Mouse (Mus musculus): ENCODE data around the gene Chmp6. TPM values are rescaled to one million over a fixed set of nuclear protein-coding genes. Genes with fewer than 3 reads are reported as not detected.
A peak's percentile ranks its signal among the peaks of the same experiment; 100 is the strongest.

The Chmp6 gene
- total RNA-seq, 2 experiments from 2014 or later, result 22.7 to 25.2 TPM

DNA sequence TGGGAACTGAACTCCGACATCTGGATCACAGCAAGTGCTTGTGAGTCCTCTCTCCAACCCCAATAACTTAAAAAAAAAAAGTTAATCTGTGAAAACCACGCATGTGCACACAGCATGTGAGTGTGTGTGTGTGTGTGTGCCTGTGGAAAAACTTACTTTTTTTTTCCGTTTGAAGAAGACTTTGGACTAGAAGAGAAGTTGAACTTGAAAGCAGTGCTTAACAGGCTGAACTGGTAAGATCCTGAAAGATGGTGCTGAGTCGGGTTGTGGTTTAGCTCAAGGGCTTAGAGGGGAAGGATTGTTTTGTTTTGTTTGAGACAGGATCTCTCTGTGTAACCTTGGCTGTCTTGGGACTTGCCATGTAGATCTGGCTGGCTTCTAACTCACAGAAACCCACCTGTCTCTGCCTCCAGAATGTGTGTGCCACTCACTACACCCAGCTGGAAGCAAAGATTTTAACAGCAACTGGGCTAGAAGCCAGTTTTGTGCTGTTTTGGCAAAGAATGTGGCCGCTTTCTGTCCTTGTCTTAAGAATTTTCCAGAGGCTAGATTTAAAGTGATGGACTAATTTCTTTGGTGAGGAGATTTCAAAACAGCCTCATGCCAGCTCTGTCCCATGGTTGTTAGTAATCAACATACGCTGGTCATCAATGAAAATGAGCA lies 16.5 kb downstream of the Chmp6 start:
- DNase-seq, result no peak
- intact Hi-C loops (cut with DNase I; ENCODE audit: low total_unique reads), result no loop called here

DNA sequence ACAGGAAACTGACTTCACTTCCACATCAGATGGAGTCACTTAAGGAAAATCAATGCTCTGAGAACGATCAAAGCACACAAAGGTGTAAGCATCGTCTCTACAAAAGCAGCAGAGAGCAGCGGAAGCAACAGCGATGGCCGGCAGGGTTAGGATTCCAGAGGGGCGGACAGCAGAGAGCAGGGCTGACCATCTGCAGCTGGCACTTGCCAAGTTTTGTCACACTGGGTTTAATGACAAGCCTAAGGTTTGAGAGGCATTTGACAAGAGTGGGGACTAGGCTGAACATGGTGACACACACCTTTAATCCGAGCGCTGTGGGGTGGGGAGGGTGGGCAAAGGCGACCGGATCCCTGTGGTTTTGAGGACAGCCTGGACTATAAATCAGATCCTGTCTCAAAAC lies 18.6 kb downstream of the Chmp6 start:
- intact Hi-C loops (cut with DNase I; ENCODE audit: low total_unique reads), result no loop called here
- no peak for DNase-seq

DNA sequence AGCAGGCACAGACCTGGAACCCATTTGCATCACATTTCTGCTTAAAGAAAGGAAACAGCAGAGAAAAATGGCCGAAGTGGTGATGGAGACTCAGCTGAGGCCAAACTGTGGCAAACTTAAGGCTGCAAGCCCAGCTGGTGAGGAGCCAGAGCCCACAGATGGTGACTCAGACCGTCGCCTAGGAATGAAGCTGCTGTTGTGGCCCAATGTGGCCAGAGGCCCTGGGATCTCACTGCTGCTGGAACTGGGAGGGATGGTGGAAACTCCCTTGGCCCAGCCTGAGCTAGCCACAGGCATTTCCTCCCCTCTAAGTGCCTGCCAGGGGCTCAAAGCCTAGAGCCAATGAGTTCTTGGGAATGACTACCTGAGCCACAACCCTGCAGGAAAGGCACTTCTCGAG lies 19.9 kb downstream of the Chmp6 start:
- intact Hi-C loops (cut with DNase I; ENCODE audit: low total_unique reads), result no loop called here
- DNase-seq, result peak; percentile 72

DNA sequence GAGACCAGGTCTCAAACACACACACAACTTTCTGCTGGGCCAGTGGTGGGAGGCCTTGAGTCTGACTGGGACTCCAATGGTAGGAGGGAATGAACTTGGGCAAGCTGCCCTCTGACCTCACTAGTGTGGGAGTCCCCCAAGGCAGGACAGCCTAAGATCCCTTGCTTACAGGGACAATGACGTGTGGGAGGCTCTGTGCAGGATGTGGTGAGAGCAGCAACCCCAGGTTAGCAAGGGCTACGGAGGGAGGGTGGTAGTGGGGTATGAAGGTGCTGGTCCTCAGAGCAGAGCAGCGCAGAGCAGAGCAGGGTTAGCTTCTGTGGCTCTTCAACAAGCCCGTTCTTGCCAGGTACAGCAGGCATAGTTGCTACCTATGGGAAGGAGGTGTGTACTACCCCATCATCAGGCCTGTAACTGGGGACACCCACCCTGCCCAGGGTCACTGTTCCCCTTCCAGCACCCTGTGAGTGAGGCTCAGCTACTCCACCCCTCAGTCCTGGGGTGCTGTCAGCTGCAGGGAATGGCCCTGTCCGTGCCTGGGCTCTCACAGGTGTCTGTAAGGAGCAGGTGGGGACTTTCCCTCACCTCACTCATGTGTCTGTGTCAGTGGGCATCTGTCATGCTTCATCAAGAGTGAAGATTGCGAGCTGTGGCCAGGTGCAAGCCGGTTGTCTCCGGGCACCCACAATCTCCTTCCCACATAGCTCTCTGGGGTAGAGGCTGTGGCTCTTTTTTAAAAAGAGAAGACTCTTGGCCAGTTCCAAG lies 20.8 kb downstream of the Chmp6 start:
- no peak for DNase-seq
- intact Hi-C loops (cut with DNase I; ENCODE audit: low total_unique reads), result no loop called here

GRCm38 (mm10) chr11:119934773-119935172 lies 21.5 kb downstream of the Chmp6 start:
- no peak for DNase-seq
- intact Hi-C loops (cut with DNase I; ENCODE audit: low total_unique reads), result loop anchor here (5.0 kb wide), 1 partner anchor 58 kb away; no protein-coding TSS in a partner anchor

DNA sequence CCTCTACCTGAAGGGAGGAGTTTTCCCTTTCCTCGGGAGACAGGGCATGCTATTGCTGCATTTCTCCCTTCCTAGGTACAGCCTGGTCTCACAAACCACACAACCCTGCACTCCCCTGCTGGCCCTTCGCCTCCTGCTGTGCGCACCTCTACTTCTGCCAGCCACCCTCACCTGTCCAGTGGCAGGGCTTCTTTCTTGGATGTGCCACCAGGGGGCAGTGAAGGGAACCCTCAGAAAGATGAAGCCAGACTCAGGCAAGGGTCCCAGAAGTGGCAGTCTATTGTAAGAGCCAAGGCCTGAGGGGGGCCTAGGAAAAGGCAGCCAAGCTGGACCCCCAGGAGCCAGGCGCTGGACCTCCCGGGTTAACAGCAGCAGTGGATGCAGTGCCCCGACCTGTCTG lies 22.2 kb downstream of the Chmp6 start:
- intact Hi-C loops (cut with DNase I; ENCODE audit: low total_unique reads), result loop anchor here (5.0 kb wide), 1 partner anchor 57 kb away; no protein-coding TSS in a partner anchor
- DNase-seq, result peak; percentile 63

- intact Hi-C loops (cut with DNase I; ENCODE audit: low total_unique reads), result loop anchor here (5.0 kb wide), 1 partner anchor 56 kb away; no protein-coding TSS in a partner anchor
- no peak for DNase-seq
Measured at GRCm38 (mm10) chr11:119936456-119936855, 23.2 kb downstream of the Chmp6 start.

DNA sequence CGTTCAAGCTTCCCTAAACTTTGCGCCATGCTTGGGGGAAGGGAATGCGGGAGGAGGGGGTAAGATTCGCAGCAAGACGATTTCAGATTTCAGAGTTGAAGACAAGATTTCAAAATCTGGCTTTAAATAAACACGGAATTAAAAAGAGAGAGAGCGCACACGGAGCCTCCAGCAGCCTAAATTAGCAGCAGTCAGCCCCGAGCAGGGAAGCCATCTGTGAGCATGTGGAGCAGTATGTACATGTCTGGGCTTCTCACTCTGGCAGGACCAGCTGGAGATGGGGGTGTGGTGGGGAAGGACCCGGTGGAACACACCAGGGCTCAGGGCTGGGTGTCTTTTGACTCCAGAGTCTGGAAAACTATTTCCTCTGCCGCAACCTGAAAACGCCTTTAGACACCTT lies 24.0 kb downstream of the Chmp6 start:
- DNase-seq, result no peak
- intact Hi-C loops (cut with DNase I; ENCODE audit: low total_unique reads), result loop anchor here (5.0 kb wide), 1 partner anchor 55 kb away; no protein-coding TSS in a partner anchor

GRCm38 (mm10) chr11:119937772-119938502 lies 24.7 kb downstream of the Chmp6 start:
- no peak for DNase-seq
- intact Hi-C loops (cut with DNase I; ENCODE audit: low total_unique reads), result loop anchor here (5.0 kb wide), 1 partner anchor 54 kb away; no protein-coding TSS in a partner anchor

GRCm38 (mm10) chr11:119939073-119939710 lies 26.0 kb downstream of the Chmp6 start:
- intact Hi-C loops (cut with DNase I; ENCODE audit: low total_unique reads), result loop anchor here (5.0 kb wide), 1 partner anchor 53 kb away; no protein-coding TSS in a partner anchor
- DNase-seq, result no peak

- no peak for DNase-seq
- intact Hi-C loops (cut with DNase I; ENCODE audit: low total_unique reads), result loop anchor here (5.0 kb wide), 1 partner anchor 53 kb away; no protein-coding TSS in a partner anchor
Measured at GRCm38 (mm10) chr11:119939711-119940106, 26.5 kb downstream of the Chmp6 start.

DNA sequence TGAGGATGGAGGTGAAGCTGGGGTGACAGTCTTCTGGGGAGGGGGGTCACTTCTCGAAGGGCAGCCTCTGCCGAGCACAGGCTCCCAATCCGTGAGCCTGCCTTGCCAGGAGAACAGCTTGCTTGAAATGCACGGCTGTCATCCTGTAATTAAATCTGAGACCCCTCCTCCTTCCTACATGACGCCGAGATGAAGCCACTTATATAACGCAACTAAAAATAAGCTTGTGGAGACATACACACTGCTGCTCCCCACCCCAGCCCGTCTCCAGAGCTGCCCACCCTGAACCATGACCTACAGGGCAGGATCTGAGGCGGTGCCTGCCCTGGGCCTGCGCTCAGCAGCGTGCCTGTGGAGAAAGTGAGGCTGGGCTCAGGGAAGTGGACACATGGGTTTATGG lies 26.9 kb downstream of the Chmp6 start:
- no peak for DNase-seq
- intact Hi-C loops (cut with DNase I; ENCODE audit: low total_unique reads), result no loop called here

GRCm38 (mm10) chr11:119941794-119942193 lies 28.6 kb downstream of the Chmp6 start:
- intact Hi-C loops (cut with DNase I; ENCODE audit: low total_unique reads), result no loop called here
- DNase-seq, result no peak

DNA sequence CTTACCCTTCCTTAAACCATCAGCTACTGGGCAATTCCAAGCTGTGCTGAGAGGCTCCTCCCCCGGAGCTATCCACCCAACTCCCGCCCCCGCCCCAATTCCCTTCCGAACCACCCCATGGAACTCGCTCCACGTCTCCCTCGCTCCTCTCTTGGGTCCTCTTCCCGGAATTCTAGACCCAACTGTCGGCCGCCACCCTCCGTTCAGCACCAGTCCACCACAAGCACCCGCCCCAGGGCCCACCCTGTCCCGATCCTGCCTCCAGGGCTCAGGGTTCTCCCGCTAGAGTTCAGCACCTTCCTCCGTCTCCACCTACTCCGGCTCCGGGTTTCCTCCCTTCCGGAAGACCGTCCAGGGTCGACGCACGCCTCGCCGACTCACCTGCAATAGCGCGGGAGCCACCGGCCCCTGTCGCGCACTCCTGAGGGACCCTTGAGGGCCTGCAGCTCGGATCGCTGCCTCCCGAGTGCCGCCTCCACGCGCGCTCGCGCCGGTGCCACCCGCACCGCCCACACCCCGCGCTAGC lies 29.0 kb downstream of the Chmp6 start:
- DNase-seq, result no peak
- intact Hi-C loops (cut with DNase I; ENCODE audit: low total_unique reads), result no loop called here

DNA sequence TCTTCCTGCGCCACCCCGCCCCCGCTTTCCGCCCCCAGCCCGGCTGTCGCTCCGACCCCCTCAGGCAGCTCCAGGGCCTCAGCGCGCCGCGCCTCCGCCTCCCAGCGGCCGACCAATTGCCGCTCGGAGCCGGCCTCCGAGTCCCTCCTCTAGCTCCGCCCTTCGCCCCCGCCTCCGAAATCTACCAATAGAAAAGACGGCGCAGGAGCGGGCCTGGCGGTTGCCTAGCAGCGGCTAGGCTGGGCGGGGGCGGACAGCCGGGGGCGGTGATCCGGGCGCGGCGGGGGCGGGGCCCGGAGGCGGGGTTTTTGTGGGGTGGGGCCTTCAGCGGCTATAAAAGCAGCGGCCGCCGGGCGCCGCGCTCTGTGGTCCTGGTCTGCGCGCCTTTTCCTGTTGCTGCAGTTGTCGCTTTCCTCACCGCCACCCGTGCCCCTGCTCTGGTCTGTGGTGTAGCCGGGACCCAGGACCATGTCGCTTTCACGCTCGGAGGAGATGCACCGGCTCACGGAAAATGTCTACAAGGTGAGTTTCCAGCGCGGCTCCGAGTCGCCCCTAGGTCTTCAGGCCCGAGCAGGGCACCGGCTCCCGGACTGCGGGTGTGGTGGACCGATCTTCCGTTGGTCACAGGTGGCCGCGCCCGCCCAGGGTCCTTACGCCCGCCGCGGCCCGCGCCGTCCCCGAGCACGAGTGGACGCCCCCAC lies 29.6 kb downstream of the Chmp6 start, which contains the start of gene Baiap2:
TSS of gene Baiap2 (plus strand) at position 37 of the 701 bp plus-strand sequence.
- peak; percentile 100 for DNase-seq
- intact Hi-C loops (cut with DNase I; ENCODE audit: low total_unique reads), result no loop called here

DNA sequence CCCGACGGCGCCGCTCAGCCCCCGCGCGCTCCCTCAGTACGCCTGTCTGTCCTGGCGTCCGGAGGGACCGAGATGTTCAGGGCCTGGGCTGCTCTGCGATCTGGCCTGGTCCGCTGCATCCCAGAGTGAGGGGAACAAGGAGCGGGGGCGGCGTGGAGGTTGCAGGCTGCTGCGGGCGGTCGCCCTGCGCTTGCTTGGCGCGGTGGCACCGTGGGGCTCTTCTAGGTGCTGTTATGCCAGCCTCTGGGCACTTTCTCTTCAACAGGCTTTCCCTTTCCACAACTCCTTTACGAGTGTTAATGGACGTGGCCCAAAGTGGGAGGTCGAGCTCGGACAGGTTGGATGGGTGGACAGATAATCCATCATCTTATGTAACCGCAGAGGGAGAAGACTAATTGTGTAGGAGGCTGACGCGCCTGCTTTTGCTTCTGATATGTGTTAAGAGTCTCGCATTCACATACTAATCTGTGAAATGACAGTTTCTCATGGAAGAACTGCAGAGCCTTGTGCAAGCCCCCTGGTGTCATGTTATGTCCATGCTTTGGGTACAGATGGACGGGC lies 30.3 kb downstream of the Chmp6 start:
- no peak for DNase-seq
- intact Hi-C loops (cut with DNase I; ENCODE audit: low total_unique reads), result no loop called here

GRCm38 (mm10) chr11:119945343-119945742 lies 32.1 kb downstream of the Chmp6 start:
- no peak for DNase-seq
- intact Hi-C loops (cut with DNase I; ENCODE audit: low total_unique reads), result no loop called here

GRCm38 (mm10) chr11:119947426-119947825 lies 34.2 kb downstream of the Chmp6 start:
- intact Hi-C loops (cut with DNase I; ENCODE audit: low total_unique reads), result no loop called here

More at GRCm38 (mm10) chr11:119947426-119947825, 34.2 kb downstream of the Chmp6 start:
- DNase-seq, result no peak
